Mouse (Mus musculus) A20 (cell line): Measurements from ENCODE around the gene Gli1.
A peak's percentile ranks its signal among the peaks of the same experiment; 100 is the strongest.

Experiments
- DNase-seq: peaks from one replicate; pipeline ENCODE4 v3.0.0-alpha.2; 2011; ENCODE audit warnings: low read depth, low spot score

Gene Gli1

DNA sequence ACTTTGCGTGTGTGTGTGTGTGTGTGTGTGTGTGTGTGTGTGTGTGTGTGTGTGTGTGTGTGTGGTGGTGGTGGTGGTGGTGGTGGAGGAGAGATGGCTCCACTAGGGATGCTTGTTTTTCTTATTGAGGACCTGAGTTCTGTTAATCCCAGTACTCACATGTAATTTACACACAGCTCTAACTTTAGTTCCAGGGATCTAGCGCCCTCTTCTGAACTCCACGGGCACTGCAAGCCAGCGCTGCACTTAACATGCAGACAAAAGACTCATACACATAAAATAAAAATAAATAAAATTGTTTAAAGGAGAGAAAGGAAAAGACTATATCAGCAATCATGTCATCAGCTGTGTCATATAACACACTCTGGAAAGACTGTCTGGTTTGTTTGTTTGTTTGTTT, 7.2 kb upstream of the Gli1 start:
- DNase-seq: peak; percentile 49

DNA sequence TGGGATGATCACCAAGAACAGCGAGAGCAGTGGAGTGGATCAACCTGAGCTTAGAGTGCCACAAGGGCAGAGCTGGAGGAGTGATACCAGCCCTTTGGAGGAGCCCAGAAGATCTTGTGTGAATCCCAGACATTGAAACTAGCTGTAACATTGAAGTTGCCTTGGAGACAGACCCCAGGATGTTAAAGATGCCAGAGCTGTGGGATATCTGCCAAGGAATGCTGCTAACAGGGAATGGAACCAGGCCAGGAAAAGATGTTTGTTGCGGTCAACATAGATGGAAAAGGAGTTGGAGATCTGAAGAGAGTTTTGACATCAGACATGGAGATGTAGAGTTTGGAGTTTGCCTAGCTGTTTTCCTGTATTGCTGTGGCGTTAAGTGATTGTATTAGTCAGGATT, 4.4 kb upstream of the Gli1 start:
- DNase-seq: no peak

DNA sequence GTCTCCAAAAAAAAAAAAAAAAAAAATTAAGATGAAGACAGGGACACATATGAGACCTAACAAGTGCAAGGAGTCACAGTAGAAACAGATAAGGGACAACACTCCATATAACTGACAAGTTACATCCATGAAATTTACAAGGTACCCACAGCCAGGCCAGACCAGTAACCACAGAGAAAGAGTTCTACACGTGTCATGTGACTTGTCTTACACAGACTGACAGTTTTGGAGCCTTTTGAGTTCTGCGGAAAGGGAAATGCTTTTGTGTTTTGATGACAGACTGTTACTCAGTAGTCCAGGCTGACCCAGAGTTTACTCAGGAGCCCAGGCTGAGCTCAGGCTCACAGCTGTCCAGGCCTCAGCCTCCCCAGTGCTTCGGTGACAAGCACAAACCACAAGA, 1.3 kb upstream of the Gli1 start:
- no peak for DNase-seq

DNA sequence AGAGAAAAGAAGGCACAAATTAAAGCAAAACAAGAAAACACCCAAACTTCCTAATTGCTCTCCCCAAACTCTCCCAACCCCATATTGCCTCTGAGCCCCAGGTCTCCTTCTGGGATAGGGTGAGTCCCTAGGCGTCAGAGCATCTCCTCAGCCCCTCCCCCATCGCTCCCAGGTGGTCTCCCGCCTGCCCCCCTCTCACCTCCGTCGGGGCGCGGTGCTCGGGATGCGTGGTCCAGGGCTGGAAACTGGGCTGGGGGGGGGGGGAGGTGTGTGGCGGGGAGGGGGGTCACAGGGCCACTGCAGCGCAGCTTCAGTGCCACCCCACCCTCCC, 449 bp downstream of the Gli1 start:
- no peak for DNase-seq

DNA sequence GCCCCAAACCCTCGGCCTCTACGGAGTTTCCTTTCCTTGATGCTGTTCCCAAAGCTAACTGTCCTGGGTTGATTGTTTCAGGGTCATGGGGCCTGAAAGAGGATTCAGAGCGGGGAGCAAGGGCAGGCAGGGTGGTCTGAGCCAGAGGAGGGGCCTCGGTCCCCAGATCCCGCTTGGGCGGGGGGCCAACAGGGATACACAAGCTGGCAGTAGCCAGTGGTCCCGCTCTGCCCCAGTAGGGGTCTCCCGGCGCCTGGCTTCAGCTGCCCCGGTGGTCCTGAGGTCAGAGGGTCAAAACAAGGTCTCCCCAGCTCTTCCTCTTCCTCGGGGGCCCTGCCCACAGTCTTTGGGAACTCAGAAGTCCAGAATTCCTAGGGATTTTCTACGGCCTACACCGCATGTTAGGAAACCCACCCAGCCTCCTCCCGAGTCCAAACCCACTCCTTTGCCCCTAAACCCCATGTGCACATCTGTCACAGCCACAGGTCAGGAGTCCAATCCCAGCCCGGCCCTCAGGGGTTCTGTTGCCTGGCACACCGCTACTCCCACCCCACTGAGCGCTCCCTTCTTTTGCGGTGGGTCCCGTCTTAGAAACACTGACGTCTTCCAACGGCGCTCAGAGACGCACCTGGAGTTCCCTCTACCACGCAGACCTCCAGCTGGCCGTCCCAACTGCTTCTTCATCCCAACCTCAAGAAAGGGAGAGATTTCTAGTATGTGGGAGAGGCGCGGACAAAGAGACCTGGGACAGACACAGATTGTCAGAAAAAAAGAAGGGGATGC, 1.0 kb downstream of the Gli1 start:
- DNase-seq: peak; percentile 20

- no peak for DNase-seq
Measured at GRCm38 (mm10) chr10:127339683-127340576, 1.8 kb downstream of the Gli1 start.

DNA sequence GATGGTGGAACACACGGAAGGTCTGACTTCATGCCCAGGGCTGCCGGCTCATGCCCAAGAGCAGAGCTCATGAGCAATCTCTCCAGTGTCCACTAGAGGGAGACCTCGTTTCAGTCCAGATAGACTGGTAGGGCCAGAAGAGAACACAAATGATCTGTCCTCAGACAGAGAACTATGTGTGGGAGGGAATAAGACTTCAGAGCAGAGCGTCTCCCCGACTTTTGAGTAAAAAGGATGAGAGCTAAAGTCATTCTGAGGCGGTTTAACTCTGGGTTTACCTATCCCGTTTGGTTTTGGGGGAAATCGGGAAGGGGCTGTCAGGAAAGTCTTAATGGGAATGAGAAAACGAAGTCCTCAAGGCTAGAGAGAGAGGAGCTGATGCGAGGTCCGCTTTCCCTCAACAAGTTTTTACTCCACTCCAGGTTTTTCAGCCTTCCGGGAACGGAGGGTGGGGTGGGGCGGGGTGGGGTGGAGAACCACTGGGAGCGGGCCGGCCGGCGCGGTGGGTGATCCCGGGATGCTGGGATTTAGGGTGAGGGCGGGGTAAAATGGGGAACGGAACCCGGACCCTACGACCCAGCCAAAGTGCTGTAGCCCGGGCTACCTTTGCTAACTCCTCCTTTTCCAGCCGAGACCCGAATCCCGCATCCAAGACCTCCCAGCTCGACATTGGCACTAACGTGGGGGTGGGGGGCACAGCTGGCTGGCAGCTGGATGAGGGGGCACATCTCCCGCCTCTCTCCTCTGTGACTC, 2.7 kb downstream of the Gli1 start:
- DNase-seq: peak; percentile 91

- no peak for DNase-seq
Measured at GRCm38 (mm10) chr10:127337536-127338099, 4.2 kb downstream of the Gli1 start.

DNA sequence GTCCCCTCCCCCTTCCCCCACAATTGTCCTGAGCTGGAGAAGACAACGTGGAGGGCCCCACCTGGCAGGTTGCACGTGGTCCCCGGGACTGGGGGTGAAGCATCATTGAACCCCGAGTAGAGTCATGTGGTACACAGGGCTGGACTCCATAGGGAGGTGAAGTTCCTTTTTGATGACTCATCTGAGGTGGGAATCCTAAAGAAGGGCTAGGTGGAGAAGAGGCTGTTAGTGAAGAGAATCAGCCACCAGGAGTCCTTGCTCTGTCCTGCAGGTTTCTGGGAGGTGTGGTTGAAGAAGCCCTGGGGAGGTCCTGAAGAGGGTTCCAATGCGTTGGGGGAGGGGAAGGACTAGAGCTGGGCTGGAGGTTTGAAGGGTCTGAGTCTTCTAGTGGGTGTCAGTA, 4.8 kb downstream of the Gli1 start:
- no peak for DNase-seq

GRCm38 (mm10) chr10:127335271-127335670, 6.5 kb downstream of the Gli1 start:
- DNase-seq: peak; percentile 34

DNA sequence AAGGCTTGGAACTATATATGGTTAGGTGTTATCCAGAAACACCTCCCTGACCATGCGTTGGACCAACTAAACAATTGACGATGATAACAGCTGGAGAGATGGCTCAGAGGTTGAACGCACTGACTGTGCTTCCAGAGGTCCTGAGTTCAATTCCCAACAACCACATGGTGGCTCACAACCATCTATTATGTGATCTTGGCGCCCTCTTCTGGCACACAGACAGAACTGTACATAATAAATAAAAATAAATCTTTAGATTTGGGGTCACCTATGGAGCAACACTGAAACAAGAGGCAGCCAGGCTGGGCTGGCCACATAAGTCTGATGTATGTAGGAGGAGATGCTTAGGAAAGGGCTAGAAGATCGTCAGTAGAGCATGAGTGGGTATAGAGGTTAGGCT, 8.6 kb downstream of the Gli1 start:
- peak; percentile 63 for DNase-seq

- peak; percentile 38 for DNase-seq
Measured at GRCm38 (mm10) chr10:127332211-127332874, 9.4 kb downstream of the Gli1 start.

GRCm38 (mm10) chr10:127330212-127330611, 11.6 kb downstream of the Gli1 start:
- no peak for DNase-seq

GRCm38 (mm10) chr10:127327461-127328145, 14.2 kb downstream of the Gli1 start:
- DNase-seq: no peak

- DNase-seq: no peak
Measured at GRCm38 (mm10) chr10:127326828-127327227, 14.9 kb downstream of the Gli1 start.

DNA sequence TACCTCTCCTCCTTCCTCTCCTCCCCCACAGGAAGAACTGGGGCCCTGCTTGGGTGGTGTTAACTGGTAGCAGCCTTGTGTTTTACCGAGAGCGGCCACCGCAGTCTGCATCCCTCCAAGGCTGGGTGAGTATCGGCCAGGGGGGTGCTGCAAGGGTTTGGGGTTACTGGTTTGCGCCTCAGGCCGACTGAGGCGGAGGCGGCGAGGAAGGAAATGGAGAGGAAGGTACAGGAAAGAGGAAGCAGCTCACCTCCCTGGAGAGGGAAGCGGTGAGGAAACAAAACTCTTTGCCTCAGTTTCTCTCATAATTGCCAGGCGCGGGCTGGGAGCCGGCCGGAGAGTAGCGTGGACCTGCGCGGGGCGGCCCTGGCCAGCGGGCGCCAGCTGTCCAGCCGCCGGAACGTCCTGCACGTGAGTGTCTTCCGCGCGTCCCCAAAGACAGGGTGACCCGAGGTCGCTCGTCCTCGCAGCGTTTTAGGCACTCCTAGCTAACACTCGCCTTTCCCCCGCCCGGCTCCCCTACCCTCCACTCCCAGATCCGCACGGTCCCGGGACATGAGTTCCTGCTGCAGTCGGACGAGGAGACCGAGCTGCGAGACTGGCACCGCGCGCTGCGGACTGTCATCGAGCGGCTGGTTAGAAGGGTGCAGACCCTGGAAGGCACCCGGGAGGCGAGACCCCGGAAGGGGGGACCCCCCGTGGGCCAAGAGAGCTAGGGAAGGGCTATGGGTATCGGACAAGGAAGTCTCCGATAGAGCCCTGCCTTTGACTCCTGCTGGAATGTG, 15.6 kb downstream of the Gli1 start:
- DNase-seq: no peak

DNA sequence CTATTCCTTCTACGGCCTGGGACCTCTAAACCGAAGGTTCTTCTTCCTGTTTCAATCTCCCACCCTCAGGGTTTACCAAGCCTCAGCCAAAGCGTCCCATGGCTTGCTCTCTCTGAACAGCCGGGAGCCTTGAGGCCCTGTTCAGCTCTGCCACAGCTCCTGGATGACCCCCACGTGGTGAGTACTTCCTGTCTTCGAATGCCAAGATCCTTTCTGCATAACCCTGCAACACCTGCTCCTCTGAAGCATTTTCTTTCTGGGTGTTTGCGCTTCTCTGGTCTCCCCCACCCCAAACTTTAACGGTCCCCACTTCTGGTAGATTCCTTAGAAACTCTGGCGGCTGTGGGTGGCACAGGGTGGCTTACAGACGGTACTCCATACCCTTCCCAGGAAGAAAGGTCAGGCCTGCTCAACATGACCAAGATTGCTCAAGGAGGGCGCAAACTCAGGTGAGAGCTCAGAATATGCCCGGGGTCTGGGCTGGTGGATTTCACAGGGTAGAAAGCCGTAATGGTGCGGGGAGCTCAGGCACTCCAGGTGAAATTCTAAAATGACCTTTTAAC, 16.2 kb downstream of the Gli1 start:
- DNase-seq: no peak

DNA sequence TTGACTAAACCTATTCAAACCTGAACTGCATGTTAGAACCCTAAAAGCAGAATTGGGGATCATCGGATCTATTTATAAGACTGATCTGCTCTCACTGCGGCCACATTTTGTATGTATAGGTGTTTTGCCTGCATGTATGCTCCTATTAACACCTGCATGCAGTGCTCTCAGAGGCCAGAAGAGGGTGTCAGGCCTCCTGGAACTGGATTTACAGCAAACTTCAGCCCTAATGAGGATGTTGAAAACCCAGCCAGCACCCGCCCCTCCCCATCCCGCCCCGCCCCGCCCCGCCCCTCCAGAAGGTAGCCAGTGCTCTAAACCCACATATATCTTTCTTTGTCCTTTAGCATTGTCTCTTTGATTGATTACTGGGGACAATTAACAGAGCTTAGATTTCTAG, 17.3 kb downstream of the Gli1 start:
- DNase-seq: peak; percentile 91

DNA sequence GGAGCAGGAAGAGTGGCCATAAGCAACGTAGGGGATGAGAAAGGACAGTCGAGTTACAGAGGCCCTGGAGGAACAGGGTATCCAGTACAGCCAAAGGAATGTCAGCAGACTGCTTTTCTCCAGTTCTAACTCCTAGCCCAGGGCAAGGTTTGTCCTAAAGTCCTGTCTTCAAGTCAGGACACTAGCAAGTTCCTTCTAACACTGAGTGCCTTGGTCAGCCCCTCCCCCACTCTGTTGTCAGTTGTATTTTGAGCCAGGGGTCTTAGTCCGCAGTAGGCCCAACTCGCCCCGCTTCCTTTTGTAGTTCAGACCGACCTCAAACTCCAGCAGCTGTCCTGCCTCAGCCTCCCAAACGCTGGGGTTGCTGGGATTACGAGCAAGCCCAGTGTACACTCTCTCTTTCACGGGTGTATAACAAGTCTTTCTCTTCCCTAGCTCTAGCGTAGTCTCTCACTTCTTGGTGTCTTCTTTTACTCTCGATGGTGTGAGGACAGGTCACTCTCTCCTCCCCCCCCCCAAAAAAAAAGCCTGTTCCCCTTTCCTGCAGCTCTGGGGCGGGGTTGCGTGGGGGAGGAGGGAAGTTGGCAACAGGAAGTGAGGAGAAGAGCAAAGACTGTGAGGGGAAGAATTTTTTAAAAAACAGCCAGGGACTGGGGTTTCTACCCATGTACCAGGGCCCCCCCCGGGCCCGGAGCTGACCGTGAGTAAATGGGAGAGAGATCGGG, 18.5 kb downstream of the Gli1 start:
- peak; percentile 76 for DNase-seq
